Mouse (Mus musculus) limb, embryonic 11.5 days (tissue): ENCODE results near the gene Palm. TPM values are rescaled to one million over a fixed set of nuclear protein-coding genes. Genes with fewer than 3 reads are reported as not detected.
A peak's percentile ranks its signal among the peaks of the same experiment; 100 is the strongest.

ENCODE experiments used
- ATAC-seq: fragments of 200-750 bp; cut with Nextera tagmentation; 2 replicates; pipeline ENCODE4 v1.8.0; 2017; ENCODE audit warnings: low read depth; ENCODE audit not compliant: insufficient number of reproducible peaks, low FRiP score, low TSS enrichment
- DNase-seq: peaks from one replicate; pipeline ENCODE4 v3.0.0-alpha.2; 2015; ENCODE audit warnings: low spot score
- H3K27ac ChIP-seq: fragments of 300-500 bp; sonication (generic); replicated peaks from 2 replicates; pipeline ENCODE4 v1.5.1; 2014; ENCODE audit warnings: low read depth, mild to moderate bottlenecking, low read length
- H3K27me3 ChIP-seq: fragments of 300-500 bp; sonication (generic); 2 replicates; pipeline ENCODE4 v1.6.1; 2014; ENCODE audit warnings: mild to moderate bottlenecking, low read length, mixed read lengths; ENCODE audit not compliant: control insufficient read depth, insufficient read depth
- H3K36me3 ChIP-seq: fragments of 300-500 bp; sonication (generic); 2 replicates; pipeline ENCODE4 v1.6.1; 2014; ENCODE audit warnings: mild to moderate bottlenecking, low read length, moderate library complexity, mixed read lengths; ENCODE audit not compliant: control insufficient read depth, insufficient read depth
- H3K4me1 ChIP-seq: fragments of 300-500 bp; sonication (generic); 2 replicates; pipeline ENCODE4 v1.6.1; 2014; ENCODE audit warnings: low read length, mixed read lengths; ENCODE audit not compliant: control insufficient read depth, insufficient read depth
- H3K4me2 ChIP-seq: fragments of 300-500 bp; sonication (generic); 2 replicates; pipeline ENCODE4 v1.6.1; 2014; ENCODE audit warnings: low read depth, mild to moderate bottlenecking, moderate library complexity; ENCODE audit not compliant: severe bottlenecking
- H3K4me3 ChIP-seq: fragments of 300-500 bp; sonication (generic); 2 replicates; pipeline ENCODE4 v1.5.1; 2014; ENCODE audit warnings: low read depth, low read length
- H3K9ac ChIP-seq: fragments of 300-500 bp; sonication (generic); 2 replicates; pipeline ENCODE4 v1.6.1; 2014; ENCODE audit warnings: mild to moderate bottlenecking, low read length
- H3K9me3 ChIP-seq: fragments of 300-500 bp; sonication (generic); 2 replicates; pipeline ENCODE4 v1.6.1; 2016; ENCODE audit warnings: low read length; ENCODE audit not compliant: control insufficient read depth
- WGBS: fragments of 180-500 bp; shearing (Covaris S2); extraction: QIAGEN DNeasy Blood & Tissue Kit; methylation state at CpG from one replicate; pipeline ENCODE4 v1.1.7; 2014; 5-methylcytosine and 5-hydroxymethylcytosine counted together
- polyA plus RNA-seq: library from polyadenylated mRNA; unstranded; fragments of >200 nt; fragmentation: Nextera tagmentation; extraction: Ambion mirVana; gene quantifications from 2 replicates; pipeline ENCODE4 v1.2.1, GENCODE M21; 2014

Gene Palm
- 108 and 109 TPM in 2 replicates for polyA plus RNA-seq

GRCm38 (mm10) chr10:79793051-79793737, at the start of gene Palm:
Gene Palm, plus strand, starts transcription at chr10:79793572.
- ATAC-seq: peak; percentile 55; the same call in 1 of the 2 replicates
- Histone ChIP-seq H3K9me3 (no peaks in the 10 kb centered on the region), H3K27ac (peak within 1 kb of the TSS; percentile 72), H3K4me3 (peak within 1 kb of the TSS; percentile 93), H3K4me1 (peaks cover 17% of the 10 kb centered on the region), H3K9ac (peak within 1 kb of the TSS; percentile 96), H3K4me2 (peak within 1 kb of the TSS; percentile 93), H3K36me3 (no peaks in the 10 kb centered on the region), H3K27me3 (no peaks in the 10 kb centered on the region)
- WGBS: 6% methylated on average over 48 of the region's 51 CpGs
- DNase-seq: peak; percentile 84

GRCm38 (mm10) chr10:79743650-79744365, 49.6 kb upstream of the Palm start:
- H3K27ac ChIP-seq: no peak overlapping the region
- H3K9ac ChIP-seq: no peak overlapping the region
- WGBS: 95% methylated on average over 15 of the region's 15 CpGs
- no peak for ATAC-seq
- peaks cover 29% of the 10 kb centered on the region for H3K36me3 ChIP-seq
- no peak for DNase-seq
- peaks cover 19% of the 10 kb centered on the region for H3K9me3 ChIP-seq
- H3K4me1 ChIP-seq: peaks cover 3% of the 10 kb centered on the region; the same call in 1 of the 2 replicates
- no peak overlapping the region for H3K4me2 ChIP-seq
- no peak overlapping the region for H3K4me3 ChIP-seq
- H3K27me3 ChIP-seq: no peaks in the 10 kb centered on the region

GRCm38 (mm10) chr10:79745411-79745810, 48.0 kb upstream of the Palm start:
- no peak overlapping the region for H3K9ac ChIP-seq
- no peak for DNase-seq
- peaks cover 3% of the 10 kb centered on the region; the same call in 1 of the 2 replicates for H3K4me1 ChIP-seq
- no peaks in the 10 kb centered on the region for H3K27me3 ChIP-seq
- peaks cover 4% of the 10 kb centered on the region; the same call in 1 of the 2 replicates for H3K9me3 ChIP-seq
- 87% methylated on average over 3 of the region's 3 CpGs for WGBS
- no peak for ATAC-seq
- peak overlapping the region; percentile 57 for H3K4me2 ChIP-seq
- peaks cover 13% of the 10 kb centered on the region for H3K36me3 ChIP-seq
- no peak overlapping the region for H3K27ac ChIP-seq
- H3K4me3 ChIP-seq: no peak overlapping the region

- peak; percentile 95 for DNase-seq
- Histone ChIP-seq H3K4me1 (peaks cover 3% of the 10 kb centered on the region; the same call in 1 of the 2 replicates), H3K4me2 (peak within 1 kb of the TSS; percentile 57), H3K9me3 (no peaks in the 10 kb centered on the region), H3K36me3 (peaks cover 6% of the 10 kb centered on the region), H3K9ac (peak within 1 kb of the TSS; percentile 8), H3K27me3 (no peaks in the 10 kb centered on the region), H3K27ac (no peak within 1 kb of the TSS), H3K4me3 (peak within 1 kb of the TSS; percentile 61)
- ATAC-seq: peak; percentile 92
- 3% methylated on average over 38 of the region's 38 CpGs for WGBS
Observed at GRCm38 (mm10) chr10:79745898-79746773, 47.2 kb upstream of the Palm start, which contains the start of gene Polrmt. Gene Polrmt, minus strand, starts transcription at chr10:79746581.

GRCm38 (mm10) chr10:79746774-79747151, 46.6 kb upstream of the Palm start:
- Histone ChIP-seq H3K27ac (no peak overlapping the region), H3K4me1 (peaks cover 3% of the 10 kb centered on the region; the same call in 1 of the 2 replicates), H3K4me3 (no peak overlapping the region), H3K27me3 (no peaks in the 10 kb centered on the region), H3K36me3 (peaks cover 5% of the 10 kb centered on the region), H3K4me2 (peak overlapping the region; percentile 34; the same call in 1 of the 2 replicates), H3K9me3 (no peaks in the 10 kb centered on the region), H3K9ac (no peak overlapping the region)
- ATAC-seq: peak; percentile 49
- DNase-seq: no peak
- 25% methylated on average over 6 of the region's 6 CpGs for WGBS

- no peak for ATAC-seq
- H3K36me3 ChIP-seq: no peaks in the 10 kb centered on the region; the same call in 1 of the 2 replicates
- no peak overlapping the region for H3K27ac ChIP-seq
- H3K9ac ChIP-seq: no peak overlapping the region
- no peak for DNase-seq
- WGBS: 81% methylated on average over 6 of the region's 6 CpGs
- H3K9me3 ChIP-seq: no peaks in the 10 kb centered on the region
- H3K27me3 ChIP-seq: no peaks in the 10 kb centered on the region
- no peak overlapping the region for H3K4me3 ChIP-seq
- peaks cover 3% of the 10 kb centered on the region; the same call in 1 of the 2 replicates for H3K4me1 ChIP-seq
- no peak overlapping the region for H3K4me2 ChIP-seq
Observed at GRCm38 (mm10) chr10:79748496-79748895, 44.9 kb upstream of the Palm start.

- WGBS: under 1% methylated on average over 36 of the region's 36 CpGs
- DNase-seq: peak; percentile 80
Observed at GRCm38 (mm10) chr10:79754856-79755516, 38.4 kb upstream of the Palm start, which contains the start of gene Fgf22. Gene Fgf22, plus strand, starts transcription at chr10:79755076.

More at GRCm38 (mm10) chr10:79754856-79755516, 38.4 kb upstream of the Palm start, which contains the start of gene Fgf22:
- H3K9me3 ChIP-seq: no peaks in the 10 kb centered on the region
- H3K4me3 ChIP-seq: peak within 1 kb of the TSS; percentile 21
- H3K27ac ChIP-seq: no peak within 1 kb of the TSS; the same call in 1 of the 2 replicates
- peaks cover 8% of the 10 kb centered on the region; the same call in 1 of the 2 replicates for H3K4me1 ChIP-seq
- ATAC-seq: peak; percentile 69; the same call in 1 of the 2 replicates
- peak within 1 kb of the TSS; percentile 62 for H3K4me2 ChIP-seq
- H3K36me3 ChIP-seq: peaks cover 19% of the 10 kb centered on the region
- no peaks in the 10 kb centered on the region for H3K27me3 ChIP-seq
- peak within 1 kb of the TSS; percentile 23; the same call in 1 of the 2 replicates for H3K9ac ChIP-seq
